Mouse (Mus musculus): Measurements from ENCODE around the gene Pigyl.
"Not testable (repeated sequence)": the region's sequence is repeated elsewhere in the genome, so short reads cannot be mapped to it uniquely, and the experiment has no call there.

Pigyl gene

GRCm38 (mm10) chr9:22139746-22140145 lies 16.9 kb upstream of the Pigyl start:
- peak; percentile 71 to 81 for DNase-seq

- peak; percentile 93 to 96 for DNase-seq
Observed at GRCm38 (mm10) chr9:22143108-22144037, 13.3 kb upstream of the Pigyl start.

DNA sequence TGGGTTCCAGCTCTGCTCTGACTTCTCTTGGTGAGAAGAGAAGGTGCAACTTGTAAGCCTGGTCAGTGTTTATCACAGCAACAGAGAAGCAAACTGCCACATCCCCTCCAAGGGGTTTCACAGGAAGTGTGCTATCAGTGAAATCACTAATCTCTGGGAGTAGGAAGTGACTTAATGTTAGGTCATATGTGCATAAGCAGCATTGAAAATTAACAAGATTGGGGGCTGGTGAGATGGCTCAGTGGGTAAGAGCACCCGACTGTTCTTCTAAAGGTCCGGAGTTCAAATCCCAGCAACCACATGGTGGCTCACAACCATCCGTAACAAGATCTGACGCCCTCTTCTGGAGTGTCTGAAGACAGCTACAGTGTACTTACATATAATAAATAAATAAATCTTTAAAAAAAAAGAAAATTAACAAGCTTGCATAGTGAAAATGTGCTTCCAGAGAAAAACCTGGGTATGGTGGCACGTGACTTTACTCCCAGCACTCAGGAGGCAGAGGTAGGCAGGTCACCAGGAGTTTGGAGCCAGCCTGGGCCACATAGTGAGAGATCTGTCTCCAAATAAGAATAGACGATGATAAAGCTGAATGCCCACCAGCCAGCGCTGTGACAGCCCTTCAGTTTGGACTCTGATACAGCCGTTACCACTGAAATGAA lies 12.2 kb upstream of the Pigyl start:
- no peak for DNase-seq

DNA sequence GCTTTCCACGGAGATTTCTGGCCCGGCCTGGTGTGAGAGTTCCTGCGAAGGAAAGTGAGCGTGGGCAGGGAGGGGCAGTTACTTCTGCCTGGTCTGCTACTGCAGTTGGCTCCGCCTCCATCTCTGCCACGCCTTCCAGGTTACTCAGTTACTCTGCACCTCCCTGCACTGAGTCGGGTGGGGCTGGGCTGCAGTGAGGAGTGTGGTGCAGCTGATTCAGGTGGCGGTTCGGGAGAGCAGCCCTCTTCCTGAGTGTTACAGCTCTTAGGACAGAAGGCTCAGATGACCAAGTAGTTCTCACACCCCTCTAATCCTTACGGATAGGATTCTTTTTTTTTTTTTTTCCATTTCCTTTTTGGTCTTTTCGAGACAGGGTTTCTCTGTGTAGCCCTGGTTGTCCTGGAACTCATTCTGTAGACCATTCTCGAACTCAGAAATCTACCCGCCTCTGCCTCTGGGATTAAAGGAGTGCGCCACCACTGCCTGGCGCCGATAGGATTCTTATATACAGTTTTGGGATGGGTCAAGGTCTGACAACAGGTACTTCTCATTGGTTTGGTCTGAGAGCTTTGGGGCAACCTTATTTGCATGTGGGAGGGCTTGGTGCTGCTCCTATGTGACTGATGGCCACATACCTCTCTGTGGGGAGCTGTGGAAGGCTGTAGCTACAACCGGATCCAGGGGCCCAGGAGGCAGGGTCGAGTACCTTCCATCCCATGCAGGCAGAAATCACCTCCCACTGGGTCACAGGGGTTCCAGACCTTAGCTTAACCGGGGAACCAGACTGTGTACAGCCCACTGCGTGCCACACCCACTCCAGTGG lies 7.0 kb upstream of the Pigyl start:
- no peak for DNase-seq

DNA sequence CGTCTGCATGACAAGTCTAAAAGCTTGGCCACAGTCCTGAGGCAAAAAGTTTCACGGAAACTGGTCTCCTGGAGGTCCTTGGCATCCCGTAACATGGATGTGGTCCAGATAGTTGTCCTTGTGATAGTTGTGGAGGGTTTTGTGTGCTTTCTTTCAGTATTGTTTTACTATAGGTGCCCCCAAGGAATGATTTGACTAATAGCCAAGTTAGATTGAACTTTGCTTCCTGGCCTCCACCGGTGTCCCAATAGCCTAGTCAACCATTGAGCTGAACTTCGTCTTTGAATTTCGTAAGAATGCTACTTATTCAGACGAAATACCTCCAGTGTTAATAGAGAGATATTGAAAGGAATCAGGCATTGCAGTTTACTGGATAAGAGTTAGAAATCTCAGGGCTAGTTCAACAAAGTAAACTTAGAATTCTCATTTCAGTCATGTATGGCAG lies 6.4 kb upstream of the Pigyl start:
- DNase-seq = not testable (repeated sequence)

GRCm38 (mm10) chr9:22150946-22151345 lies 5.7 kb upstream of the Pigyl start:
- DNase-seq = no peak

- no peak for DNase-seq
Observed at GRCm38 (mm10) chr9:22153810-22154209, 2.8 kb upstream of the Pigyl start.

GRCm38 (mm10) chr9:22155614-22156013 lies 1.0 kb upstream of the Pigyl start:
- DNase-seq = peak; percentile 70 to 83

DNA sequence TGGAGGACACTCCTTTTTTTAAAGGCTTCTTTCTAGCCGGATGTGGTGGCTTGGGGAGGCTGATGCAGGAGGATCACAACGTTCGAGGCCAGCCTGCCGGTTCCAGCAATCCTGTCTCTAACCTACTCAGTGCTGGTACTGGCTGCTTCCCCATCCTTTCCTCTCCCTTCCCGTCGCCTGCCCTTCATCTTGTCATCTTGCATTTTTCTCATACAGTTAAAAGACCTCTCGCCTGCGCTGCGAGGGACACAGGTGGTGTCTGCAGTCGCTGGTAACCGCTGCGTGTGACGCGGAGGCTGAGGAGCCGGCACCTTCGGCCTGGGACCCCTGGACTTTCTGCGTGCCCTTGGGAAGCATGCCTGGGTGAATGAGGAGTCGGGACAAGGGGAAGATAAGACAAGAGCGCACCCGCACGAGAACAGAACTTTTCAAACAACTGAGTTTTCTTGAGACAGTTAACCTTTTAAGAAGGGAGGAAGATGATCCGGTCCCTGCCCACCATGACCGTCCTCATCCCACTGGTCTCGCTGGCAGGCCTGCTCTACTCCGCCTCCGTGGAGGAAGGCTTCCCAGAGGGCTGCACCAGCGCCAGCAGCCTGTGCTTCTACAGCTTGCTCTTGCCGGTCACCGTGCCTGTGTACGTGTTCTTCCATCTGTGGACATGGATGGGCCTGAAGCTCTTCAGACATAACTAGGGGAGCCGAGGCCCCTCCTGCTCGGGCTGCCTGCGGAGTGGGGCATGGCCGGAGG lies 1.0 kb downstream of the Pigyl start:
- DNase-seq = peak; percentile 49 to 63

- no peak for DNase-seq
Observed at GRCm38 (mm10) chr9:22161299-22161698, 4.7 kb downstream of the Pigyl start.

GRCm38 (mm10) chr9:22162305-22162704 lies 5.7 kb downstream of the Pigyl start:
- DNase-seq = no peak

- DNase-seq = no peak
Observed at GRCm38 (mm10) chr9:22162912-22163311, 6.3 kb downstream of the Pigyl start.

DNA sequence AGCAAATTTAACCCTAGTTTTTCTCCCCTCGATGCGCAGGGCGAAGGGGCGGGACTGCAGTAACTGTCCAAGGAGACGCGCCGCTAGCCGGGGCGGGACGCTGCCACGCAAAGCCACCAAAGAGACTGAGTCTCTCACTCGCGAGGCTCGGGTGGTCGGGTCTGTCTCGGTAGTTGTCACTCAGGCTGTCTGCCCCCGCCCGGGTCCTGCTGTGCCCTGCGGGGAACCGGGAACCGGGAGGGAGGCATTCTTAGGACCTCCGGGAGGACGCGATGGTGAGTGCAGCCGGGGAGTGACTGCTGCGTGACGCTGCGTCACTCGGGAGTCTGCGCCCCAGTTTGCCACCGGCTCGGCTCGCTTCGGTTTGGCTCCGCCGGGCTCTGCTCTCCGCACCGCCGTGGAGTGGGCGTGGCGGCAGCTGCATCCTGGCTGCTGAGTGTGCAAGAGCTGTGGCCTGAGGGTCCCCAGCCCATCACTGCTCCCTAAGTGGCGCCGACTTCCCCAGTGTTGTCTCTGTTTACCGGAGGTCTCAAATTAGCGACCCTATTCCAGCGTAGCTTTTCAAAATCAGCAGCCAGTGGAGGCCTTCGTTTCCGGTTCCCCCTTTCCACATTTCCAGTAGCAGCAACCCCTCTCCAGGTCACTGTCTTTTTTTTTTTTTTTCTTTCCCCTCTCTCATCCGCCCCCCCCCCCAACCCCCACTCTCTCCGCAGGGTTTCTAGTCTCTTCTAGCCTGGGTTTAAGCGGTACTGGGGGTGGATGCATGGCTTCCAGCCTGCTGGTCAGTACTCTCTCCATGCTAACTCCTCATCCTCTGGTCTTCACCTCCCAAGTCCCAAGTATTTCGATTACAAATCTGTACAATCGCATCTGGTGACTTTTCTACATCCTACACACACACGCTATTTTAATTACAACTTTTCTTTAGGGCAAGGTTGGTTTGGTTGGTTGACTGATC lies 8.3 kb downstream of the Pigyl start:
- peak; percentile 56 to 67 for DNase-seq

DNA sequence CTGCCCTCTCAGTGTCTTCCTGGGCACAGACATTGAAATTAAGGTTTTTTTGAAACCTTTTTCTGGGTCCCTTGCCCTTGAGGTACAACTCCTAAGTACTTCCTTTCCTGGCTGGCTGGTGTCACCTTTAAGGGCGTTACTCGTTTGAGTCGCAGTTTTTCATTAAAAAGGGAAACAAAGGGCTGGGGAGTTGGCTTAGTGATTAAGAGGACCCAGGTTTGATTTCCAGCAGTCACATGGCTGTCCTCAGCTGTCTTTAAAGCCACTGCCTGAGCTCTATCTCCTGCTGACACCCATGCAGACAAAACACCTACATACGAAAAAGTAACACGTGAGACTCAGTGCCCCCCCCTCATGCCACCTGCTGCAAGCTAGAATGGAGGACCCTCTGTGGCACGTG lies 9.3 kb downstream of the Pigyl start:
- DNase-seq = no peak

DNA sequence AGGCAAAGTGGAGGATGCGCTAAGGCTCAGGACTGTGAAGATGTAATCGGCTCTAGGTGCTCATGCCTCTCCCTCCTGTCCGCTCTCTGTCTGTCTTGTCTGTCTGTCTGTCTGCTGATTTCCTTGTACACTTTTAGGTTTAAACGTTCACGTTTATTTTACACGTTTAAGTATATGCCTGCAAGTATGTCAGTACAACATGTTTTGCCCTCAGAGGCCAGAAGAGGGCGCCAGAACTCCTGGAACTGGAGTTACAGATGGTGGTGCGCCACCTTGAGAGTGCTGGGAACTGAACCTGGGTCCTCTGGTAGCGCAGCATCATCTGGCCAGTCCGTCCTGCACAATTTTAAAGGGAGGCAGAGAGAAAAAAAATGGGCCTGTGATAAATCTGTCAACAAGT lies 10.0 kb downstream of the Pigyl start:
- no peak for DNase-seq

DNA sequence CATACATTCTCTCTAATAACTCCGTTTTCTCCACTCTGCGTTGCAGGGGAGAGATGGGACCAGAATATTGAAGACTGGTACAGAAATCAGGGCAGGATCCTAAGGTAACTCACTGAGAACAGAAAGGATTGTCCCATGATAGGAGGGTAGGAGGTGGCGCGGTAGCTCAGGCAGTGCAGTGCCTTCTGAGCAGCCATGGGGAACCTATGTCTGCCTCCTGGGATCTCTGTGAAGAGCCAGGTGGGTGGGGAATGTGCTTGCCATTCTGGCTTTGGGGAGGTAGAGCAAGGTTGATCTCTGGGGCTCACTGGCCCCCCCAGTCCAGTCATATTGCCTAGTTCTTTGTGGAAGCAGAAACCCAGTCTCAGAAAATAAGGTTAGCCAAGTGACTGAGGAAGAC lies 11.1 kb downstream of the Pigyl start:
- DNase-seq = no peak

- DNase-seq = no peak
Observed at GRCm38 (mm10) chr9:22169327-22169726, 12.7 kb downstream of the Pigyl start.

- DNase-seq = no peak
Observed at GRCm38 (mm10) chr9:22172318-22172717, 15.7 kb downstream of the Pigyl start.

- DNase-seq = peak; percentile 84 to 89
Observed at GRCm38 (mm10) chr9:22188025-22188611, 31.5 kb downstream of the Pigyl start, which contains the start of gene Zfp872. Zfp872 (plus strand) TSS chr9:22188090.

- no peak for DNase-seq
Observed at GRCm38 (mm10) chr9:22196412-22196811, 39.8 kb downstream of the Pigyl start.

Measured in cerebellum, postnatal 25 days (tissue).